Mouse (Mus musculus) hindbrain, postnatal 0 days (tissue): ENCODE results near the gene Dyx1c1. TPM values are rescaled to one million over a fixed set of nuclear protein-coding genes. Genes with fewer than 3 reads are reported as not detected.

ENCODE experiments used
- ATAC-seq: fragments of 200-750 bp; cut with Nextera tagmentation; 2 replicates; pipeline ENCODE4 v1.8.0; 2017; ENCODE audit warnings: mild to moderate bottlenecking, moderate TSS enrichment, moderate library complexity
- DNase-seq: peaks from one replicate; pipeline ENCODE4 v3.0.0-alpha.2; 2015; ENCODE audit warnings: low spot score
- H3K27ac ChIP-seq: fragments of 300-500 bp; sonication (generic); 2 replicates; pipeline ENCODE4 v1.5.1; 2014; ENCODE audit warnings: mild to moderate bottlenecking
- H3K27me3 ChIP-seq: fragments of 300-500 bp; sonication (generic); 2 replicates; pipeline ENCODE4 v1.6.1; 2014; ENCODE audit warnings: low read length, mixed read lengths; ENCODE audit not compliant: insufficient read depth
- H3K36me3 ChIP-seq: fragments of 300-500 bp; sonication (generic); 2 replicates; pipeline ENCODE4 v1.6.1; 2014; ENCODE audit warnings: low read length, mixed read lengths; ENCODE audit not compliant: insufficient read depth
- H3K4me1 ChIP-seq: fragments of 300-500 bp; sonication (generic); 2 replicates; pipeline ENCODE4 v1.6.1; 2014; ENCODE audit warnings: antibody characterized with exemption, low read length, mixed read lengths; ENCODE audit not compliant: insufficient read depth
- H3K4me2 ChIP-seq: fragments of 300-500 bp; sonication (generic); 2 replicates; pipeline ENCODE4 v1.6.1; 2014; ENCODE audit warnings: low read depth, mild to moderate bottlenecking, low read length, moderate library complexity, mixed read lengths
- H3K4me3 ChIP-seq: fragments of 300-500 bp; sonication (generic); 2 replicates; pipeline ENCODE4 v1.5.1; 2014; ENCODE audit warnings: low read length
- H3K9ac ChIP-seq: fragments of 300-500 bp; sonication (generic); replicated peaks from 2 replicates; pipeline ENCODE4 v1.6.1; 2014; ENCODE audit warnings: mild to moderate bottlenecking, low read length, moderate library complexity, mixed read lengths
- H3K9me3 ChIP-seq: fragments of 300-500 bp; sonication (generic); 2 replicates; pipeline ENCODE4 v1.6.1; 2016; ENCODE audit warnings: low read length, mixed read lengths
- CTCF ChIP-seq: IDR thresholded peaks from 2 replicates; pipeline ENCODE4 v1.5.1; 2016; ENCODE audit warnings: antibody characterized with exemption, control low read depth, low read depth
- WGBS: fragments of 180-500 bp; shearing (Covaris S2); extraction: QIAGEN DNeasy Blood & Tissue Kit; methylation state at CpG from one replicate; pipeline ENCODE4 v1.1.7; 2014; 5-methylcytosine and 5-hydroxymethylcytosine counted together
- polyA plus RNA-seq: library from polyadenylated mRNA; unstranded; fragments of >200 nt; fragmentation: Nextera tagmentation; extraction: Ambion mirVana; gene quantifications from 2 replicates; pipeline ENCODE4 v1.2.1, GENCODE M21; 2015
- total RNA-seq: library from RNA; depleted of rRNA; stranded (reverse); fragments of >200 nt; gene quantifications from 2 replicates; pipeline ENCODE4 v1.2.3, GENCODE M21; 2014

The Dyx1c1 gene
- total and polyA plus RNA-seq, 2 experiments from 2014 or later: 0.99 to 2.5 TPM

DNA sequence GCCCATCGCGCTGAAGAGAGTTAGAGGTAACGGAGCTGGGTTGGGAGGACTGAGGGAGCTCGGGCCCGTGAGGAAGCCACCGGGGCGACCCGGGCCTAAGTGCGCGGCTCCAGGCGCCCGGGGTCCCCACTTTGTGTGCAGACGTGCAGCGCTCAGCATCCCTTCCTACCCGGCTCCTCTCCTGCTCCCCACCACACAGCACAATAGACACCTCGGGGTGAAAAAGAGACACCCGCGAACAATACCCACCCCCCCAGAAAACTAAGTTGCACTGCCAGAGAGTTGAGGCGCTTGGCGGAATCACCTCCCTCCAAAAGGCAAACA, 32.7 kb upstream of the Dyx1c1 start:
- ATAC-seq (peak; percentile 61), DNase-seq (no peak)
- peak overlapping the region; percentile 85 for H3K27ac ChIP-seq
- no peaks in the 10 kb centered on the region for H3K27me3 ChIP-seq
- peak overlapping the region; percentile 96 for H3K4me2 ChIP-seq
- H3K4me3 ChIP-seq: peak overlapping the region; percentile 87
- peaks cover 8% of the 10 kb centered on the region for H3K4me1 ChIP-seq
- no peak for TF ChIP-seq CTCF
- H3K36me3 ChIP-seq: no peaks in the 10 kb centered on the region
- WGBS: 1% methylated on average over 20 of the region's 20 CpGs
- no peaks in the 10 kb centered on the region for H3K9me3 ChIP-seq
- H3K9ac ChIP-seq: peak overlapping the region; percentile 95

DNA sequence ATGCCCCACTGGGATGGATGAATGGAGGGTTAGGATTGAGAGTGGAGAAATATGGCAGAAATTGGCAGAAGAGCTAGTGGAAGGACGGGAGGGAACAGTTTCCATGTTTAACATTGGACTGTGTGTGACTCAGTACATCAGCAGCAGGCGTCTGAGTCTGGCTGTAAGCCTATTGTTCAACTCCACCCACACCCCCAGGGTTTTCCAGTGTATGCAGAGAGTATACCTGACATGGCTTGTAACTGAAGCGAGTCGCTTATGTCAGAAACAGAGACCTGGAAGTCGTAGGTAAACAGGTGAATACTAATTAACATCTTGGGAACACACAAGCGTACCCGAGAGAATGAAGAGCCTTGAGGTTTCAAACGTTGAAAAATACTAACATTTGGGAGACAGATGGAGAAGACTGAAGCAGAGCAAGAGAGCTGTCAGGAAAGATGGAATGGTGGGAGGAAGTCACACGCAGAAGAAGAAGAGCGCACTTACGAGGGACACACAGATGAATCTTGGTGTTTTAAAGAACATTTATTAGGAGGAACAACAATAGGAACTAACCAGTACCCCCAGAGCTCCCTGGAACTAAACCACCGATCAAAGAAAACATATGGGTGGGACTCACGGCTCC, 27.3 kb upstream of the Dyx1c1 start:
- H3K4me3 ChIP-seq: no peak overlapping the region
- no peak overlapping the region for H3K9ac ChIP-seq
- 77% methylated on average over 13 of the region's 13 CpGs for WGBS
- H3K4me2 ChIP-seq: no peak overlapping the region
- H3K36me3 ChIP-seq: no peaks in the 10 kb centered on the region
- H3K27ac ChIP-seq: no peak overlapping the region
- TF ChIP-seq CTCF: no peak
- ATAC-seq (no peak), DNase-seq (no peak)
- H3K4me1 ChIP-seq: peaks cover 8% of the 10 kb centered on the region
- no peaks in the 10 kb centered on the region for H3K9me3 ChIP-seq
- H3K27me3 ChIP-seq: no peaks in the 10 kb centered on the region

DNA sequence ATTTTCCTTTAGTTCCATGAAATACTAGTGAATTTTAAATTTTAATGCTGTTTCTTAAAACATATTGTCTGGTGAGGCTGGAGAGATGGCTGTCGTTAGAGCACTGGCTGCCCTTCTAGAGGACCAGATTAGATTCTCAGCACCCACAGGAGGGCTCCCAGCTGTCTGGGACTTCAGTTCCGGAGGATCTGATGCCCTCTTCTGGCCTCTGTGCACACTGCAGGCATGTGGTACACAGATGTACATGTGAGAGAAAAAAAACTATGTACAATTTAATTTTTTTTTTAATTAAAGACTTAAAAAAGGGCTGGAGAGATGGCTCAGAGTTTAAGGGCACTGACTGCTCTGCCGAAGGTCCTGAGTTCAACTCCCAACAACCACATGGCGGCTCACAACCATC, 23.3 kb upstream of the Dyx1c1 start:
- no peaks in the 10 kb centered on the region for H3K36me3 ChIP-seq
- no peaks in the 10 kb centered on the region for H3K27me3 ChIP-seq
- H3K4me2 ChIP-seq: no peak overlapping the region
- 91% methylated on average over 4 of the region's 4 CpGs for WGBS
- no peak overlapping the region for H3K9ac ChIP-seq
- DNase-seq: no peak
- no peak overlapping the region for H3K4me3 ChIP-seq
- H3K9me3 ChIP-seq: no peaks in the 10 kb centered on the region
- H3K27ac ChIP-seq: no peak overlapping the region
- no peaks in the 10 kb centered on the region for H3K4me1 ChIP-seq
- no peak for ATAC-seq
- 0 out of 2 replicates have a peak, but pooled peaks have one; percentile 20 for TF ChIP-seq CTCF

DNA sequence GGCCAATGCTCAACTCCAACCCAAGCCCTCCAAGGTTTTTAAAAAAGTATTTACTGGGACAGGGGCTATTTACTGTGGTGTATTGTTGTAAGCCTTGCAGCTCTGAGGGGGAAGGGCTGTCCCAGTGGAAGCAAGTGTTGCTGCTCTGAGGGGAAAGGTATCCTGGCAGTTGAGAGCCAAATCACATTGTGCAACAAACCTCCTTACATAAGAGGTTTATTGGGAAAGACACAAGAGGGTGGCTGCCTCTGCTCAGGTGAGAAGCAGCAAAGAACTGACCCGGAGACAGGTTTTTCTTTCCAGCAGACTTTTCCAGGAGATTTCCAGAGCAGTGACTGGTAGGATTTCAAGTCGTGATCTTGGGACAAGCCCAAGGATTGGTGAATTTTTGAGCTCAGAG, 22.3 kb upstream of the Dyx1c1 start:
- TF ChIP-seq CTCF: no peak

DNA sequence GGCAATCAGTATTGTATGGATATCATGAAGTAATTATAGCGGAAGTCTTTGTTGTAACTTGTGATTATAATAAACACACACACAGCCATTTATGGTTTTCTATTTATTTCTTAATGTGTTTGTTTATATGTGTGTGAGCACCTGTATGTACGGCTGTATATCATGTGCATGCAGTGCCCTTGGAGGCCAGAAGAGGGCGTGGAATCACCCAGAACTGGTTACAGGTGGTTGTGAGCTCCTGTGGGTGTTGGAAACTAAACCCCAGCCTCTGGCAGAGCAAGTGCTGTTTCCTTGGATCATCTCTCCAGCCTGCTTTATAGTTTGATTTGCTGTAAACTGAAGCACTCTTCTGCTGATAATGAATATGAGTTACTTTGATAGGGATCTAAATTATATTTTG, 15.2 kb upstream of the Dyx1c1 start:
- Histone ChIP-seq H3K27ac (no peak overlapping the region), H3K27me3 (no peaks in the 10 kb centered on the region), H3K4me2 (no peak overlapping the region), H3K9me3 (no peaks in the 10 kb centered on the region), H3K9ac (no peak overlapping the region), H3K4me1 (no peaks in the 10 kb centered on the region), H3K36me3 (peaks cover 23% of the 10 kb centered on the region), H3K4me3 (no peak overlapping the region)
- peak; percentile 23 for DNase-seq
- WGBS: 58% methylated on average over 3 of the region's 3 CpGs
- peak; percentile 54 for TF ChIP-seq CTCF
- ATAC-seq: no peak

More for the DNA sequence above, 22.3 kb upstream of the Dyx1c1 start:
- Histone ChIP-seq H3K36me3 (no peaks in the 10 kb centered on the region), H3K4me2 (no peak overlapping the region), H3K27me3 (no peaks in the 10 kb centered on the region), H3K9me3 (no peaks in the 10 kb centered on the region), H3K9ac (no peak overlapping the region), H3K4me3 (no peak overlapping the region), H3K27ac (no peak overlapping the region), H3K4me1 (no peaks in the 10 kb centered on the region)
- DNase-seq (no peak), ATAC-seq (no peak)
- 74% methylated on average over 2 of the region's 2 CpGs for WGBS

DNA sequence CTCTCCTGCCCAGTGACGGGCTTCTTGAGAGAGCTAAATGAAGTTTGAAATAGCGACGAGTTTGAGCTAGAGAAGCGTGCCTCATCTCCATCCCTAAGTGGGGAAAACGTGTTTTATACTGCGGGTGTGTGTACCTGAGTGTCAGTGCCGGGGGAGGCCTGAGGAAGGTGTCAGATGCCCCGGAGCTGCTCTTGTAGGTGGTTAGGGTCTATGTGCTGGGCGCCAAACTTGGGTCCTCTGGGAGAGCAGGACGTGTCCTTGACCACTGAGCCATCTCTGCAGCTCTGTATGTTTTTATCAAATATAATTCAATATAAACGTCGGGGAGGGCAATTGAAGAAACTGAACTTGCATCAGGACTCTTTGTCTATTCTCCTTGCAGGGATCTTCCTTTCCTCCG, 14.3 kb upstream of the Dyx1c1 start:
- 92% methylated on average over 13 of the region's 13 CpGs for WGBS
- Histone ChIP-seq H3K4me2 (no peak overlapping the region), H3K9me3 (no peaks in the 10 kb centered on the region), H3K27me3 (no peaks in the 10 kb centered on the region), H3K4me3 (no peak overlapping the region), H3K27ac (no peak overlapping the region), H3K36me3 (peaks cover 23% of the 10 kb centered on the region), H3K4me1 (no peaks in the 10 kb centered on the region), H3K9ac (no peak overlapping the region)
- ATAC-seq (no peak), DNase-seq (no peak)
- TF ChIP-seq CTCF: no peak

DNA sequence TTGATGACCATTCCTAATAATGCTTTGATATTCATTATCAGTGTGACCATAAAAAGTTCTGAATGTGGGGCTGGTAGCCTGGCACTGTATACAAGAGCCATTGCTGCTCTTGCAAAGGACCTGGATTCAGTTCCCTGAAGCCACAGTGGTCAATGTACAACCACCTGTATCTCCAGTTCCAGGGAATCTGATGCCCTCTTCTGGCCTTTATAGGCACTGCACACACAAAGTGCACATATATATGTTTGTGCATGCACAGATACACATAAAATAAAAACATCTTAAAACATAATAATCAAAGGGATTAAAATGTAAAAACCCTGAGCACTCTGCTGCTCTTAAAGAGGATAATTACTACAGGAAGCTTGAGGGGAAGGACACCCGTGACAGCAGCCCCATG, 11.6 kb upstream of the Dyx1c1 start:
- ATAC-seq (no peak), DNase-seq (no peak)
- H3K4me3 ChIP-seq: no peak overlapping the region
- H3K27me3 ChIP-seq: no peaks in the 10 kb centered on the region
- H3K4me1 ChIP-seq: no peaks in the 10 kb centered on the region
- peaks cover 23% of the 10 kb centered on the region for H3K36me3 ChIP-seq
- no peak overlapping the region for H3K4me2 ChIP-seq
- peak; percentile 37 for TF ChIP-seq CTCF
- H3K27ac ChIP-seq: no peak overlapping the region
- no peak overlapping the region for H3K9ac ChIP-seq
- H3K9me3 ChIP-seq: no peaks in the 10 kb centered on the region
- WGBS: 100% methylated on average over 1 of the region's 1 CpGs
